Mouse (Mus musculus): ENCODE data around the gene Cryzl1.
"Not testable (repeated sequence)": the region's sequence is repeated elsewhere in the genome, so short reads cannot be mapped to it uniquely, and the experiment has no call there.

The Cryzl1 gene

DNA sequence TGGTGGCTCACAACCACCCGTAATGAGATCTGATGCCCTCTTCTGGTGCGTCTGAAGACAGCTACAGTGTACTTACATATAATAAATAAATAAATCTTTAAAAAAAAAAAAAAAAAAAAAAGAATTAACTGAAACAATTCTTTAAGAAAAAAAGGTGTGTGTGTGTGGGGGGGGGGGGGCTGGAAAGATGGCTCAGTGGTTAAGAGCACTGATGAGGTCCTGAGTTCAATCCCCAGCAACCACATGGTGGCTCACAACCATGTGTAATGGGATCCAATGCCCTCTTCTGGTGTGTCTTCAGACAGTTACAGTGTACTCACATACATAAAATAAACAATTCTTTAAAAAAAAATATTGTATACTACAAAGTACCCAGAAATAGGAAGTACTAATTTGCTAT is 83.4 kb downstream of the Cryzl1 start:
- DNase-seq (ENCODE audit: low spot score), result not testable (repeated sequence)

DNA sequence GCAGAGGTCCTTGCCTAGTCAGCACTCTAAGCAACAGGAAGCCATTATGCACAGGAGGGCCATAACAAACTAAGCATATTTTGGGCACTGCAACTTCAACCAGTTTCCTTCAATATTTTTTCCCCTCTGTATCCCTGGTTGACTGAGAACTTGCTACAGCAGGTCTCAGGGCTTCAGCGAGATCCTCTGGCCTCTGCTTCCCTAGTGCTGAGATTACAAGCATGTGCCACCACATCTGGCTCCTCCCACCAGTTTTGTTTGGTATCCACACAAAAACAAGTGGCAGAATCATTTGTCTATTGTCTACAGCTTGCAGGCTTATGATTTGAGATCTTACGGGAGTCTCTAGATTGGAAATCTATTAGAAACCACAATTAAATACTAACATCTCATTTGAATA is 83.9 kb downstream of the Cryzl1 start:
- no peak for DNase-seq (ENCODE audit: low spot score)

DNA sequence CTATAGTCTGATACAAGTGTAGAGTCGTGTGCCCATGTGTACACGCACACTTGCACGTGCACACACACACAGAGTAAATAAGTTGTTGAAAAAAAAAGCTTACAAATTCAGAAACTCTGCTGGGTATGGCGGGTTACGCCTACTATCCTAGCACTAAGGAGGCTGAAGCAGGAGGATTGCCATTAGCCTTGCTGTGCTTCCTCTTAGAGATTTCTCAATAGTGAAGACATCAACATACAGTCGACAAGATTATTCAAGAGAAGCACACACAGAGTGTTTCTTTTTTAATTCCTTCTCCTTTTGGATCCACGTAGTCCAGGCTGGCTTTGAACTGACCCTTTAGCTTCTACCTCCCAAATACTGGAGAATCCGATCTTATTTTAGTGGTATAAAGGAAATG is 88.6 kb downstream of the Cryzl1 start:
- no peak for DNase-seq (ENCODE audit: low spot score)

GRCm38 (mm10) chr16:91639636-91640035 is 89.1 kb downstream of the Cryzl1 start:
- DNase-seq (ENCODE audit: low spot score), result no peak

Measured in ovary, adult 18-20 months (tissue).